Comparison of ENCODE assay signal across 30 mouse cellular contexts in the genomic region with DNA sequence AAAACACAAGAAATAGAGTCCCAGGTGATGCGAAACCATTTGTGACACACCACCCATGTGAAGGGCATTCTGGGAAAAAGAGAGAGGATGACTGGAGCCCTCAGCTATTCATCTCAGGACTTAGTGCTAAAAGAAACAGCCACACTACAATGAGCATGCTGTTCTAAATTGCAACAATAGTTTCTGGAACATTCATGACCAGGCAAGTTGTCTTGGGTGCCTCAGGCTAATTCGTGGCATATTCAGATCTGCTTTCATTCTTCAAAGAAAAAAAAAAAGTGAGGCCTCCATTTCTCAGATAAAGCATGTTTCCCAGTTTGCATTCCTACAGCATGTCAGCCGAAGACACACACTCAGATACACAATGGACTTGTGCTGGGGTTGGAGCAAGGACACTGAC.
DNase-seq lines count a peak whose midpoint lies in the region; ATAC-seq and TF ChIP-seq lines count a peak whose summit lies in the region.
"Had no signal": no experiment of that assay in that cellular context is flagged by ENCODE, and none has a peak within 500 bp of the region (broad histone marks: within the 10 kb centered on the region; RNA-seq: fewer than 3 reads in every experiment).

No protein-coding gene starts in this region.

- ATAC-seq in embryonic facial prominence, embryonic 14.5 days (ENCODE audit: low read depth), result no peak
- no peak for ATAC-seq in erythroblast, adult 5-6 weeks (replicated peaks; ENCODE audit: low FRiP score, poor library complexity, severe bottlenecking)
- no peak for ATAC-seq in midbrain, embryonic 14.5 days (ENCODE audit: low FRiP score, low TSS enrichment)
- ATAC-seq: forebrain, embryonic 13.5 days; forebrain, embryonic 16.5 days; hindbrain, embryonic 16.5 days; intestine, embryonic 15.5 days had no signal

- no peak overlapping the region for H3K4me2 ChIP-seq in embryonic facial prominence, embryonic 14.5 days (ENCODE audit: low read depth, low read length)
- no peak overlapping the region for H3K4me2 ChIP-seq in midbrain, embryonic 14.5 days (ENCODE audit: low read length)
- H3K4me2 ChIP-seq: embryonic facial prominence, embryonic 12.5 days; forebrain, embryonic 13.5 days; heart, embryonic 13.5 days; hindbrain, embryonic 13.5 days; intestine, embryonic 15.5 days had no signal

- TF ChIP-seq CTCF in embryonic fibroblast, embryonic 13.5 days (IDR thresholded peaks at IDR 0.05; ENCODE audit: borderline replicate concordance, insufficient read depth, low read length), result no peak

- H3K27ac ChIP-seq in embryonic facial prominence, embryonic 14.5 days (replicated peaks; ENCODE audit: low read depth, low read length), result no peak overlapping the region
- no peak overlapping the region for H3K27ac ChIP-seq in embryonic facial prominence, embryonic 10.5 days (replicated peaks)
- peak overlapping the region; percentile 55 for H3K27ac ChIP-seq in embryonic fibroblast, embryonic 13.5 days (ENCODE audit: insufficient read depth, low read length)
- no peak overlapping the region for H3K27ac ChIP-seq in midbrain, embryonic 14.5 days (replicated peaks; ENCODE audit: low read depth, low read length)
- H3K27ac ChIP-seq: embryonic facial prominence, embryonic 12.5 days; forebrain, embryonic 10.5 days; forebrain, embryonic 13.5 days; gastrocnemius, adult 2 months; heart, adult 2 months; heart, embryonic 10.5 days; heart, embryonic 13.5 days; hindbrain, embryonic 10.5 days; hindbrain, embryonic 13.5 days; intestine, embryonic 15.5 days had no signal

- H3K9ac ChIP-seq in embryonic facial prominence, embryonic 14.5 days (ENCODE audit: low read depth, low read length), result no peak overlapping the region
- no peak overlapping the region for H3K9ac ChIP-seq in midbrain, embryonic 14.5 days (replicated peaks; ENCODE audit: low read length)
- H3K9ac ChIP-seq: embryonic facial prominence, embryonic 12.5 days; forebrain, embryonic 13.5 days; heart, embryonic 13.5 days; hindbrain, embryonic 13.5 days; intestine, embryonic 15.5 days had no signal

- peak; percentile 59 for DNase-seq in embryonic facial prominence, embryonic 14.5 days (ENCODE audit: low spot score)
- DNase-seq in embryonic facial prominence, embryonic 10.5 days (ENCODE audit: low spot score), result no peak
- DNase-seq in 3T3-L1 (ENCODE audit: low read depth, low spot score), result peak; percentile 24
- DNase-seq in midbrain, embryonic 14.5 days, result no peak
- DNase-seq: adrenal gland, adult 2 months; adrenal gland, postnatal 25 days; B cell, adult 2 months; cerebellum, adult 11-12 months; cerebellum, adult 8-10 months; cerebellum, postnatal 10 days; gastrocnemius, adult 2 months; gastrocnemius, postnatal 14 days; heart, adult 2 months; kidney, adult 11 months; kidney, adult 8-10 months had no signal

- H3K4me3 ChIP-seq in embryonic facial prominence, embryonic 14.5 days (ENCODE audit: low read depth, low read length), result no peak overlapping the region
- no peak overlapping the region for H3K4me3 ChIP-seq in embryonic facial prominence, embryonic 10.5 days
- no peak overlapping the region for H3K4me3 ChIP-seq in embryonic fibroblast, embryonic 13.5 days (ENCODE audit: insufficient read depth, low read length)
- H3K4me3 ChIP-seq in midbrain, embryonic 14.5 days (replicated peaks; ENCODE audit: low read depth, low read length), result no peak overlapping the region
- H3K4me3 ChIP-seq: embryonic facial prominence, embryonic 12.5 days; erythroblast, embryonic 14.5 days; forebrain, embryonic 10.5 days; forebrain, embryonic 13.5 days; gastrocnemius, adult 2 months; heart, adult 2 months; heart, embryonic 10.5 days; heart, embryonic 13.5 days; hindbrain, embryonic 10.5 days; hindbrain, embryonic 13.5 days; intestine, embryonic 15.5 days had no signal

- H3K27me3 ChIP-seq in embryonic facial prominence, embryonic 14.5 days (replicated peaks; ENCODE audit: control insufficient read depth, insufficient read depth, low read length), result no peaks in the 10 kb centered on the region
- H3K27me3 ChIP-seq in embryonic facial prominence, embryonic 10.5 days (replicated peaks; ENCODE audit: low read depth, poor library complexity, severe bottlenecking), result no peaks in the 10 kb centered on the region
- no peaks in the 10 kb centered on the region for H3K27me3 ChIP-seq in midbrain, embryonic 14.5 days (ENCODE audit: control insufficient read depth, insufficient read depth, low read length)
- H3K27me3 ChIP-seq: CH12.LX; embryonic facial prominence, embryonic 12.5 days; forebrain, embryonic 13.5 days; heart, embryonic 13.5 days; hindbrain, embryonic 13.5 days; intestine, embryonic 15.5 days had no signal

- H3K36me3 ChIP-seq in embryonic facial prominence, embryonic 14.5 days (ENCODE audit: control insufficient read depth, insufficient read depth, low read length), result peaks cover 1% of the 10 kb centered on the region; the same call in 1 of the 2 replicates
- peaks cover 8% of the 10 kb centered on the region; the same call in 1 of the 2 replicates for H3K36me3 ChIP-seq in embryonic facial prominence, embryonic 10.5 days (replicated peaks)
- H3K36me3 ChIP-seq in midbrain, embryonic 14.5 days (ENCODE audit: control insufficient read depth, insufficient read depth, low read length), result no peaks in the 10 kb centered on the region
- H3K36me3 ChIP-seq: forebrain, embryonic 10.5 days; G1E; heart, embryonic 10.5 days; hindbrain, embryonic 10.5 days; hindbrain, embryonic 13.5 days; intestine, embryonic 15.5 days had no signal

- no peaks in the 10 kb centered on the region for H3K9me3 ChIP-seq in embryonic facial prominence, embryonic 14.5 days (ENCODE audit: control insufficient read depth, low read length)
- no peaks in the 10 kb centered on the region for H3K9me3 ChIP-seq in embryonic facial prominence, embryonic 10.5 days
- H3K9me3 ChIP-seq in midbrain, embryonic 14.5 days (ENCODE audit: control insufficient read depth, low read length), result no peaks in the 10 kb centered on the region
- H3K9me3 ChIP-seq: embryonic facial prominence, embryonic 12.5 days; forebrain, embryonic 10.5 days; forebrain, embryonic 13.5 days; heart, embryonic 10.5 days; heart, embryonic 13.5 days; hindbrain, embryonic 10.5 days; hindbrain, embryonic 13.5 days; intestine, embryonic 15.5 days had no signal

- no peak for TF ChIP-seq POLR2A in embryonic fibroblast, embryonic 13.5 days (IDR thresholded peaks at IDR 0.05; ENCODE audit: low read depth, low read length)

- WGBS in embryonic facial prominence, embryonic 14.5 days, result 70% methylated on average over 3 of the region's 3 CpGs
- WGBS in embryonic facial prominence, embryonic 10.5 days, result 86% methylated on average over 3 of the region's 3 CpGs
- 83% methylated on average over 3 of the region's 3 CpGs for WGBS in midbrain, embryonic 14.5 days

- H3K4me1 ChIP-seq in embryonic facial prominence, embryonic 14.5 days (ENCODE audit: control insufficient read depth, insufficient read depth, low read length), result peaks cover 12% of the 10 kb centered on the region
- peaks cover 7% of the 10 kb centered on the region for H3K4me1 ChIP-seq in embryonic facial prominence, embryonic 10.5 days
- H3K4me1 ChIP-seq in embryonic fibroblast, embryonic 13.5 days (ENCODE audit: control insufficient read depth, insufficient read depth, low read length), result peaks cover 11% of the 10 kb centered on the region
- 0 out of 2 replicates have a peak, but pooled peaks cover 3% of the 10 kb centered on the region for H3K4me1 ChIP-seq in midbrain, embryonic 14.5 days (ENCODE audit: control insufficient read depth, insufficient read depth, low read length)

Comparison
In these comparisons a context has a peak if more than half of its experiments do, and no peak if none do; other contexts are left out.
1. DNase-seq: peak in embryonic facial prominence, embryonic 14.5 days (single experiment) and 3T3-L1 (single experiment); none in embryonic facial prominence, embryonic 10.5 days (single experiment) and midbrain, embryonic 14.5 days (single experiment).